In the genomic region with DNA sequence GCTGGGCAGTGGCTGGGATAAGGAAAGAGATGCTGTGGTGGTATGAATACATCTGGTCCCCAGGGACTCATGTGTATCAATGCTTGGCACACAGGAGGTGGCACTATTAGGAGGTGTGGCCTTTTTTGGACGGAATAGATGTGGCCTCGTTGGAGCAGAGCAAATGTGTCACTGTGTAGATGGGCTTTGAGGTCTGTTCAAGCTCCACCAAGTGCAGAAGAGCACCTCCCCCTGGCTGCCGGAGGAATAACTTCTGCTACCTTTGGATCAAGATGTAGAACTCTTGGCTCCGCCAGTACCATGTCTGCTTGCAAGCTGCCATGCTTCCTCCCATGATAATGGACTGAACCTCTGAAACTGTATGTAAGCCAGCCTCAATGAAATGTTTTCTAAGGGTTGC, we compare ENCODE assay signal across 19 mouse cellular contexts. TPM values are rescaled to one million over a fixed set of nuclear protein-coding genes. Genes with fewer than 3 reads are reported as not detected.
DNase-seq lines count a peak whose midpoint lies in the region; ATAC-seq and TF ChIP-seq lines count a peak whose summit lies in the region.
"Had no signal": no experiment of that assay in that cellular context is flagged by ENCODE, and none has a peak within 500 bp of the region (broad histone marks: within the 10 kb centered on the region; RNA-seq: fewer than 3 reads in every experiment).

No protein-coding gene starts in this region.

- H3K9ac ChIP-seq in heart, postnatal 0 days (replicated peaks; ENCODE audit: low read depth, low read length): no peak overlapping the region
- no peak overlapping the region for H3K9ac ChIP-seq in CH12.LX (ENCODE audit: insufficient read depth, low read depth)
- no peak overlapping the region for H3K9ac ChIP-seq in heart, embryonic 11.5 days (ENCODE audit: low read depth, low read length)
- H3K9ac ChIP-seq: hindbrain, embryonic 12.5 days; limb, embryonic 15.5 days; midbrain, embryonic 12.5 days; neural tube, embryonic 13.5 days had no signal

- H3K27ac ChIP-seq in heart, postnatal 0 days (ENCODE audit: low read depth): no peak overlapping the region
- no peak overlapping the region for H3K27ac ChIP-seq in CH12.LX (ENCODE audit: insufficient read depth, low read depth)
- H3K27ac ChIP-seq in heart, embryonic 11.5 days (ENCODE audit: low read depth, low read length): no peak overlapping the region
- H3K27ac ChIP-seq: heart, embryonic 10.5 days; hindbrain, embryonic 12.5 days; limb, embryonic 15.5 days; midbrain, embryonic 12.5 days; neural tube, embryonic 13.5 days had no signal

- H3K27me3 ChIP-seq in heart, postnatal 0 days (ENCODE audit: control insufficient read depth, insufficient read depth, low read length): no peaks in the 10 kb centered on the region
- peaks cover 3% of the 10 kb centered on the region for H3K27me3 ChIP-seq in CH12.LX (replicated peaks)
- no peaks in the 10 kb centered on the region for H3K27me3 ChIP-seq in heart, embryonic 11.5 days (ENCODE audit: control insufficient read depth, insufficient read depth, low read length)
- H3K27me3 ChIP-seq: limb, embryonic 15.5 days had no signal

- no peaks in the 10 kb centered on the region for H3K36me3 ChIP-seq in heart, postnatal 0 days (replicated peaks; ENCODE audit: control insufficient read depth, insufficient read depth, low read length)
- peaks cover 0 to 6% of the 10 kb centered on the region in 2 experiments for H3K36me3 ChIP-seq in CH12.LX (replicated peaks in 1 of 2; ENCODE audit: control insufficient read depth in 1 of 2, insufficient read depth in 1 of 2, low read length in 1 of 2)
- H3K36me3 ChIP-seq in heart, embryonic 11.5 days (ENCODE audit: control insufficient read depth, insufficient read depth, low read length): no peaks in the 10 kb centered on the region
- H3K36me3 ChIP-seq: heart, embryonic 10.5 days; hindbrain, embryonic 12.5 days; limb, embryonic 15.5 days; midbrain, embryonic 12.5 days; neural tube, embryonic 13.5 days had no signal

- H3K4me1 ChIP-seq in heart, postnatal 0 days (ENCODE audit: control insufficient read depth, insufficient read depth): peaks cover 5% of the 10 kb centered on the region; the same call in 1 of the 2 replicates
- peaks cover 28 to 85% of the 10 kb centered on the region in 2 experiments for H3K4me1 ChIP-seq in CH12.LX (ENCODE audit: control insufficient read depth in 1 of 2, insufficient read depth in 2 of 2)
- H3K4me1 ChIP-seq in heart, embryonic 11.5 days (ENCODE audit: control insufficient read depth, insufficient read depth, low read length): peaks cover 12% of the 10 kb centered on the region

- dilution Hi-C loops in CH12.LX (cut with MboI; ENCODE audit: extremely low pct_ligation_motif_present, extremely low pct_unique_long_range_greater_than_20kb, low sequenced_read_pairs): no loop called here

- 71% methylated on average over 4 of the region's 4 CpGs for WGBS in heart, postnatal 0 days
- WGBS in heart, embryonic 11.5 days (ENCODE audit: insufficient replicate concordance): 70% methylated on average over 4 of the region's 4 CpGs

- in situ Hi-C loops in CH12.LX (cut with MboI; ENCODE audit: low pct_ligation_motif_present, low pct_unique_long_range_greater_than_20kb, low sequenced_read_pairs): no loop called here

- intact Hi-C loops in heart, postnatal 14 days (cut with DNase I): loop anchor here (5.0 kb wide), 1 partner anchor 116 kb away; no protein-coding TSS in a partner anchor

- TF ChIP-seq EP300 in heart, postnatal 0 days (IDR thresholded peaks at IDR 0.05; ENCODE audit: low read depth): no peak
- no peak for TF ChIP-seq EP300 in CH12.LX (IDR thresholded peaks at IDR 0.05; ENCODE audit: low read length)

- TF ChIP-seq POLR2A in CH12.LX (IDR thresholded peaks at IDR 0.05; ENCODE audit: low read depth, low read length): no peak
- no peak for TF ChIP-seq POLR2A in brain, embryonic 14.5 days (IDR thresholded peaks at IDR 0.05; ENCODE audit: borderline replicate concordance, extremely low read depth, insufficient read depth, insufficient read length, poor library complexity, severe bottlenecking)

- H3K79me2 ChIP-seq in CH12.LX (replicated peaks; ENCODE audit: control insufficient read depth, extremely low read depth, insufficient read depth, poor library complexity, severe bottlenecking): no peaks in the 10 kb centered on the region

- no peak overlapping the region for H3K4me2 ChIP-seq in heart, postnatal 0 days (ENCODE audit: low read depth, low read length)
- H3K4me2 ChIP-seq in CH12.LX (ENCODE audit: insufficient read depth, low read depth, poor library complexity, severe bottlenecking): no peak overlapping the region
- H3K4me2 ChIP-seq in heart, embryonic 11.5 days: no peak overlapping the region
- H3K4me2 ChIP-seq: hindbrain, embryonic 12.5 days; limb, embryonic 15.5 days; midbrain, embryonic 12.5 days; neural tube, embryonic 13.5 days had no signal

- no peak for TF ChIP-seq RAD21 in CH12.LX (IDR thresholded peaks at IDR 0.05; ENCODE audit: low read depth, low read length)

- no peak for DNase-seq in heart, postnatal 0 days (ENCODE audit: low spot score)
- no peak for DNase-seq in heart, postnatal 14 days
- DNase-seq in lung, postnatal 10 days: peak; percentile 12
- no peak for DNase-seq in lung, postnatal 25 days (ENCODE audit: low spot score)
- no peak for DNase-seq in CH12.LX (ENCODE audit: extremely low read depth)
- DNase-seq in brain, embryonic 14.5 days (ENCODE audit: low read depth): no peak
- DNase-seq in heart, adult 11 months: no peak
- DNase-seq: adrenal gland, postnatal 10 days; right cerebral cortex, postnatal 14 days had no signal

- peak; percentile 16; the same call in 1 of the 2 replicates for TF ChIP-seq CTCF in heart, postnatal 0 days (IDR thresholded peaks at IDR 0.05; ENCODE audit: low read depth)
- peak; percentile 58 to 71 for TF ChIP-seq CTCF in CH12.LX (conservative IDR thresholded peaks at IDR 0.05 in 1 of 2, IDR thresholded peaks at IDR 0.05 in 1 of 2; ENCODE audit: low read depth in 2 of 2, low read length in 2 of 2)
- peak; percentile 32; the same call in 1 of the 2 replicates for TF ChIP-seq CTCF in brain, embryonic 14.5 days (IDR thresholded peaks at IDR 0.05; ENCODE audit: borderline replicate concordance, extremely low read depth, insufficient read depth, insufficient read length)

- no peak for ATAC-seq in heart, postnatal 0 days (ENCODE audit: insufficient read depth, low read depth)
- ATAC-seq in heart, embryonic 11.5 days (replicated peaks; ENCODE audit: insufficient number of reproducible peaks, low FRiP score, low TSS enrichment): no peak

- no peak overlapping the region for H3K4me3 ChIP-seq in heart, postnatal 0 days (ENCODE audit: low read depth, low read length)
- H3K4me3 ChIP-seq in CH12.LX (replicated peaks in 1 of 3; ENCODE audit: low read depth in 2 of 3, low read length in 2 of 3, poor library complexity in 1 of 3): no peak overlapping the region
- no peak overlapping the region for H3K4me3 ChIP-seq in heart, embryonic 11.5 days (ENCODE audit: low read depth, low read length)
- H3K4me3 ChIP-seq: heart, embryonic 10.5 days; hindbrain, embryonic 12.5 days; limb, embryonic 15.5 days; midbrain, embryonic 12.5 days; neural tube, embryonic 13.5 days had no signal

- no peaks in the 10 kb centered on the region for H3K9me3 ChIP-seq in heart, postnatal 0 days (replicated peaks; ENCODE audit: control insufficient read depth, low read length)
- H3K9me3 ChIP-seq in CH12.LX (replicated peaks; ENCODE audit: low read length): no peaks in the 10 kb centered on the region
- no peaks in the 10 kb centered on the region for H3K9me3 ChIP-seq in heart, embryonic 11.5 days (replicated peaks; ENCODE audit: control insufficient read depth, low read length)
- H3K9me3 ChIP-seq: heart, embryonic 10.5 days; hindbrain, embryonic 12.5 days; limb, embryonic 15.5 days; midbrain, embryonic 12.5 days; neural tube, embryonic 13.5 days had no signal

TF ChIP-seq in CH12.LX, 34 proteins besides CTCF, POLR2A, EP300 and RAD21 (continues in another document):
- no peak for TF ChIP-seq MAX (IDR thresholded peaks at IDR 0.05; ENCODE audit: low read length)

RNA-seq across cellular contexts. Expression of a gene that starts 3.0 kb away (rescaled TPM):
- total RNA-seq in heart, postnatal 0 days (2014; rRNA removed; ENCODE audit: low replicate concordance): 3.7 and 4.5 TPM in 2 replicates
- polyA plus RNA-seq in heart, postnatal 0 days (2015; fragmentation: Nextera tagmentation; extraction: Ambion mirVana): 3.8 and 4.6 TPM in 2 replicates
- 10 to 100 TPM; 10.2 to 11.1 TPM for total RNA-seq in heart, postnatal 14 days (2021)
- total RNA-seq in CH12.LX (2012; rRNA removed): 6.4 and 8.4 TPM in 2 replicates
- 4.3 TPM in 2 replicates for total RNA-seq in CH12.LX (2014; rRNA removed)
- polyA plus RNA-seq in CH12.LX (2012; ENCODE audit: insufficient read length, low read depth): 6.3 and 6.8 TPM in 2 replicates
- polyA plus RNA-seq in brain, embryonic 14.5 days (2012; rRNA removed): 13.8 and 26.2 TPM in 2 replicates
- 4.2 and 4.3 TPM in 2 replicates for polyA plus RNA-seq in heart, embryonic 11.5 days (2014; fragmentation: Nextera tagmentation; extraction: Ambion mirVana)

RNA-seq across cellular contexts. Expression of a gene that starts 36.3 kb away (rescaled TPM):
- total RNA-seq in heart, postnatal 0 days (2014; rRNA removed; ENCODE audit: low replicate concordance): 21.8 and 99.5 TPM in 2 replicates
- 149 and 153 TPM in 2 replicates for polyA plus RNA-seq in heart, postnatal 0 days (2015; fragmentation: Nextera tagmentation; extraction: Ambion mirVana)
- total RNA-seq in heart, postnatal 14 days (2021): 10 to 100 TPM; 31.2 to 36.3 TPM
- total RNA-seq in CH12.LX (2012; rRNA removed): 124 and 139 TPM in 2 replicates
- total RNA-seq in CH12.LX (2014; rRNA removed): 226 and 239 TPM in 2 replicates
- 194 and 206 TPM in 2 replicates for polyA plus RNA-seq in CH12.LX (2012; ENCODE audit: insufficient read length, low read depth)
- polyA plus RNA-seq in brain, embryonic 14.5 days (2012; rRNA removed): 53.5 and 72.9 TPM in 2 replicates
- polyA plus RNA-seq in heart, embryonic 11.5 days (2014; fragmentation: Nextera tagmentation; extraction: Ambion mirVana): 122 and 123 TPM in 2 replicates

RNA-seq across cellular contexts. Expression of a gene that starts 48.9 kb away (rescaled TPM):
- total RNA-seq in heart, postnatal 0 days (2014; rRNA removed; ENCODE audit: low replicate concordance): 86.6 and 119 TPM in 2 replicates
- 169 and 177 TPM in 2 replicates for polyA plus RNA-seq in heart, postnatal 0 days (2015; fragmentation: Nextera tagmentation; extraction: Ambion mirVana)
- 100 to 1,000 TPM in 1 of 2 experiments, 10 to 100 TPM in 1; 100.0 to 104 TPM for total RNA-seq in heart, postnatal 14 days (2021)
- 189 and 203 TPM in 2 replicates for total RNA-seq in CH12.LX (2012; rRNA removed)
- total RNA-seq in CH12.LX (2014; rRNA removed): 127 and 138 TPM in 2 replicates
- 327 and 659 TPM in 2 replicates for polyA plus RNA-seq in CH12.LX (2012; ENCODE audit: insufficient read length, low read depth)
- polyA plus RNA-seq in brain, embryonic 14.5 days (2012; rRNA removed): 211 and 385 TPM in 2 replicates
- polyA plus RNA-seq in heart, embryonic 11.5 days (2014; fragmentation: Nextera tagmentation; extraction: Ambion mirVana): 176 and 204 TPM in 2 replicates

RNA-seq across cellular contexts. Expression of a gene that starts 55.5 kb away (rescaled TPM):
- not detected in 2 replicates for total RNA-seq in heart, postnatal 0 days (2014; rRNA removed; ENCODE audit: low replicate concordance)
- not detected in 2 replicates for polyA plus RNA-seq in heart, postnatal 0 days (2015; fragmentation: Nextera tagmentation; extraction: Ambion mirVana)
- total RNA-seq in heart, postnatal 14 days (2021): not detected
- total RNA-seq in CH12.LX (2012; rRNA removed) (not detected in 2 replicates), CH12.LX (2014; rRNA removed) (not detected in 2 replicates)
- not detected in 2 replicates for polyA plus RNA-seq in CH12.LX (2012; ENCODE audit: insufficient read length, low read depth)
- 0.08 TPM in 1 of 2 replicates, not detected in the other for polyA plus RNA-seq in brain, embryonic 14.5 days (2012; rRNA removed)
- not detected in 2 replicates for polyA plus RNA-seq in heart, embryonic 11.5 days (2014; fragmentation: Nextera tagmentation; extraction: Ambion mirVana)
- total RNA-seq: adrenal gland, postnatal 10 days; layer of hippocampus, postnatal 25 days had no signal
- polyA plus RNA-seq: embryonic facial prominence, embryonic 14.5 days; heart, embryonic 10.5 days; hindbrain, embryonic 12.5 days; kidney, embryonic 16.5 days; limb, embryonic 15.5 days; midbrain, embryonic 12.5 days; neural tube, embryonic 13.5 days; stomach, embryonic 16.5 days had no signal
